Mouse (Mus musculus): ENCODE results near the gene Agbl4. TPM values are rescaled to one million over a fixed set of nuclear protein-coding genes. Genes with fewer than 3 reads are reported as not detected.

Gene Agbl4
- polyA plus RNA-seq, 1 experiment from 2014 or later, result 0.30 TPM

DNA sequence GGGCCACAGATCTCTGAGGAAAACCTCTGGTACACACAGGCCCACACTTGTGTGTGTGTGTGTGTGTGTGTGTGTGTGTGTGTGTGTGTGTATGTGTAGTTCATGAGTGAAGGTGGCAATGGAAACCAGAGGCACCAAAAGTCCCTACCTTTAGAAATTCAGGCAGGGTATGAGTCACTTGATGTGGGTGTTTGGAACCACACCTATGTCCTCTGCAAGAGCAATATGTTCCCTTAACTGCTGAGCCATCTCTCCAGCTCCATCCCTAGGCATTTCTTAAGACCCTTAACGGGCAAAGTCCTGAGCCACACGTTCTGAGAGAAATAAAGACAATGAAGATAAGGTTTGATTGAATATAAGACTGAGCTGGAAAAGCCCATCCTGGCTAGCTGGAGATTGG, 1147.2 kb downstream of the Agbl4 start:
- Histone ChIP-seq H3K27me3 (ENCODE audit: control insufficient read depth, insufficient read depth, low read length) (no peaks in the 10 kb centered on the region), H3K27ac (ENCODE audit: low read depth, low read length) (no peak overlapping the region), H3K4me2 (replicated peaks; ENCODE audit: low read depth, low read length) (no peak overlapping the region), H3K4me3 (ENCODE audit: low read length) (no peak overlapping the region), H3K9ac (ENCODE audit: low read depth, low read length) (no peak overlapping the region), H3K9me3 (ENCODE audit: control insufficient read depth, low read length) (no peaks in the 10 kb centered on the region), H3K36me3 (ENCODE audit: control insufficient read depth, insufficient read depth, low read length) (no peaks in the 10 kb centered on the region), H3K4me1 (ENCODE audit: control insufficient read depth, insufficient read depth, low read length) (no peaks in the 10 kb centered on the region)
- no peak for ATAC-seq (ENCODE audit: low FRiP score, low TSS enrichment)
- 89% methylated on average over 2 of the region's 2 CpGs for WGBS

DNA sequence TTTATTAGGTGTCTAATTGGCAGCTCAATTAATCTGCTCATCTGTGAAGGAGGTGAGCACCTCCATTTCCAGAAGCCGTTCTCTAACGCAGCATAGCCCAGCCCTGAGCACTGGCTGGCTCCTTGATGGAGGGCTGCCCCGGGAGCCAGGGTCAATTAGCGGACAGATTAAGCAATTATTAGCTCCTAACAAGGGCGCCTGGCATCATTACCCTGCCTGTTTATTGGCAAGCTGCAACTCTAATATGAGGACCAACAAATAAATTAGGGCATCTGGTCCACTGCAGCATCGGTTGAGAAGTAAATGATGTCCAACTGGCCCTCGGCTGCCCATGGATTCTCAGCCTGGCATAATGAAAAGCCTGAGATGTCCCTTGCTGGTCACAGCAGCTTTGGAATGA, 1148.5 kb downstream of the Agbl4 start:
- Histone ChIP-seq H3K9me3 (ENCODE audit: control insufficient read depth, low read length) (no peaks in the 10 kb centered on the region), H3K27ac (ENCODE audit: low read depth, low read length) (no peak overlapping the region), H3K4me2 (replicated peaks; ENCODE audit: low read depth, low read length) (no peak overlapping the region), H3K27me3 (ENCODE audit: control insufficient read depth, insufficient read depth, low read length) (no peaks in the 10 kb centered on the region), H3K36me3 (ENCODE audit: control insufficient read depth, insufficient read depth, low read length) (no peaks in the 10 kb centered on the region), H3K4me3 (ENCODE audit: low read length) (no peak overlapping the region), H3K4me1 (ENCODE audit: control insufficient read depth, insufficient read depth, low read length) (no peaks in the 10 kb centered on the region), H3K9ac (ENCODE audit: low read depth, low read length) (no peak overlapping the region)
- WGBS, result 74% methylated on average over 7 of the region's 7 CpGs
- ATAC-seq (ENCODE audit: low FRiP score, low TSS enrichment), result no peak

DNA sequence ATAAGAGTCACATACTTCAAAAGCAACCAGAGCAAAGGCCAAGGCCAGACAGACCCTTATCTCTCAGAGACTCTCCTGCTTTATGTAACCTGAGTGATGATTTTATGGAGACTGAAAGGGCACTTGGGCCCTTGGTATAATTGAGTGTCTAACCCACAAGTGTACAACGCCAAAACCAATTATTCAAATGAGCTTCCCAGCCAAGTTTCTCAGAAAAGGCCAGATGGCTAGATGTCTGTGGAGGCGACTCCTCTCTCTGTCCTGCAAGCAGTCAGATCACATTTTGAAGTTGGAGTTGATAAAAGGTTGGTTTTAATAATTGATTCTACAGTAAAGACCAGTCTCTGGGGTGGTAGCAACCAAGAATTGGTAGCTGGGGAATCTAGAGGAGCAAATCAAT, 1158.0 kb downstream of the Agbl4 start:
- Histone ChIP-seq H3K9me3 (ENCODE audit: control insufficient read depth, low read length) (no peaks in the 10 kb centered on the region), H3K27ac (ENCODE audit: low read depth, low read length) (no peak overlapping the region), H3K27me3 (ENCODE audit: control insufficient read depth, insufficient read depth, low read length) (no peaks in the 10 kb centered on the region), H3K4me3 (ENCODE audit: low read length) (no peak overlapping the region), H3K36me3 (ENCODE audit: control insufficient read depth, insufficient read depth, low read length) (no peaks in the 10 kb centered on the region), H3K9ac (ENCODE audit: low read depth, low read length) (no peak overlapping the region), H3K4me2 (replicated peaks; ENCODE audit: low read depth, low read length) (no peak overlapping the region), H3K4me1 (ENCODE audit: control insufficient read depth, insufficient read depth, low read length) (no peaks in the 10 kb centered on the region)
- 65% methylated on average over 2 of the region's 2 CpGs for WGBS
- ATAC-seq (ENCODE audit: low FRiP score, low TSS enrichment), result no peak

DNA sequence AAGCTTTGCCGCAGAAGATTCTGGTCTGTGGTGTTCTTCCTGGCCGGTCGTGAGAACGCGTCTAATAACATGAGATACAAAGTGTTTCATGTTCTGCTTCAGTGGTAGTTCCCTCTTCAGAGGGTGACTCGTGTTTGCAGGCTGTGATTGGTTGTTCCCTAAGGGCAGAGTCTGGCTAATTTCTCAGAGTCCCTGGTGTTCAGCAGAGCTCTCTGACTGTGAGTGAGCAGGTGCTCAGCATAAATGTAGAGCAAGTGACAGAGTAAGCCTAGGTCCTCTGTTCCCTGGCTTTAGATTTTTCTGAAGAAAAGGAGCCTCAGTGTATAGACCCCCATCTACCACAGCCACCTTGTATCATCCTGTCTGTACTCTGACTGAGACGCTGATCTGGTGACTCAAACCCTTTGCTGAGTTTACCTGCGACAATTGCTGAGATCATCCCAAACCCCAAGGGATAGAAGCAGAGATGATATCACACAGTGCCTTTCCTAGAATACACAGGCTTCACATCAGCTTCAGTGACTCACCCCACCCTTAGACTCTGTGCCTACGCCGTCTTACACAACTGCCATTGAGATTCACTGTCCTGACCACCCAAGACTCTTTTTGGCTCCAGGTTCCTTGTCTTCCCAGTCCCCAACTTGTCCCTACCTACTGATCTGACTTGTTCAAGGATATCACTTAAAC, 1179.8 kb downstream of the Agbl4 start:
- Histone ChIP-seq H3K4me2 (replicated peaks; ENCODE audit: low read depth, low read length) (no peak overlapping the region), H3K9me3 (ENCODE audit: control insufficient read depth, low read length) (no peaks in the 10 kb centered on the region), H3K27me3 (ENCODE audit: control insufficient read depth, insufficient read depth, low read length) (no peaks in the 10 kb centered on the region), H3K27ac (ENCODE audit: low read depth, low read length) (no peak overlapping the region), H3K36me3 (ENCODE audit: control insufficient read depth, insufficient read depth, low read length) (no peaks in the 10 kb centered on the region), H3K9ac (ENCODE audit: low read depth, low read length) (no peak overlapping the region), H3K4me1 (ENCODE audit: control insufficient read depth, insufficient read depth, low read length) (no peaks in the 10 kb centered on the region), H3K4me3 (ENCODE audit: low read length) (no peak overlapping the region)
- WGBS, result 83% methylated on average over 10 of the region's 10 CpGs
- ATAC-seq (ENCODE audit: low FRiP score, low TSS enrichment), result no peak; the same call in 1 of the 2 replicates

DNA sequence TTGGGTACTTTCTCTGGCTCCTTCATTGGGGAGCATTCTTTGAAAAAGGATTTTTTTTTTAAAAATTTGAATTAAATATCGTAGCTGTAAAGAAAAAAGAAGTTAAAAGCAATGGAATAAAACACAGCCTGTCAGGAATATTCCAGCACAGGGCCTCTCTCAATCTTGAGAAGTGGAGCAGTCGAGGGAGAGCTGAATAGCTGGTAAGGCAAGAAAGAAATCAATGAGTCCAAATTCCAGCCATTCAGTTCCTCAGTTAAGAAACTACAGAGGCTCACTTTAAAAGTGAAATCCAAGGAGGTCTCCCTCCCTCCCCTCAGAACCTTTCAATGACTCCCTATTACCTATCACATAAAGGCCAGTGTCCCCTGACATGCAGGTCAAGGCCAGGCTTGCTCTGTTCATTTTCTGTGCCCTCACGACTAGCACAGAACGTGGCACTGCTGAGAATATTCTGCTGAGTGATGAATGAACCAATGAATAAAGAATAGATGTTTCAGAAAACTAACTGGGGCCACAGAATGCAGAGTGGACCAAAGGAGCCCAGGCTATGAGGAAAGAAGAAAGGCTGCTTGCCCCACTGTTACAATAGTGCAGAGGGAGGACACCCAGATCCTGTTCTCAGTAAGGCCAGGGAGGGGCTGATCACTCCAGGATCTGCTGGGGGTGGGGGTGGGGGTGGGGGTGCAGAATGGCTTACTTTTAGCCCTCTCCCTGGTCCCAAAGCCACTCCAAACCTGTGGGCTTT, 1181.8 kb downstream of the Agbl4 start:
- Histone ChIP-seq H3K27ac (ENCODE audit: low read depth, low read length) (no peak overlapping the region), H3K36me3 (ENCODE audit: control insufficient read depth, insufficient read depth, low read length) (no peaks in the 10 kb centered on the region), H3K4me3 (ENCODE audit: low read length) (no peak overlapping the region), H3K27me3 (ENCODE audit: control insufficient read depth, insufficient read depth, low read length) (no peaks in the 10 kb centered on the region), H3K4me2 (replicated peaks; ENCODE audit: low read depth, low read length) (no peak overlapping the region), H3K9ac (ENCODE audit: low read depth, low read length) (no peak overlapping the region), H3K9me3 (ENCODE audit: control insufficient read depth, low read length) (no peaks in the 10 kb centered on the region), H3K4me1 (ENCODE audit: control insufficient read depth, insufficient read depth, low read length) (no peaks in the 10 kb centered on the region; the same call in 1 of the 2 replicates)
- 50% methylated on average over 4 of the region's 4 CpGs for WGBS
- ATAC-seq (ENCODE audit: low FRiP score, low TSS enrichment), result no peak

DNA sequence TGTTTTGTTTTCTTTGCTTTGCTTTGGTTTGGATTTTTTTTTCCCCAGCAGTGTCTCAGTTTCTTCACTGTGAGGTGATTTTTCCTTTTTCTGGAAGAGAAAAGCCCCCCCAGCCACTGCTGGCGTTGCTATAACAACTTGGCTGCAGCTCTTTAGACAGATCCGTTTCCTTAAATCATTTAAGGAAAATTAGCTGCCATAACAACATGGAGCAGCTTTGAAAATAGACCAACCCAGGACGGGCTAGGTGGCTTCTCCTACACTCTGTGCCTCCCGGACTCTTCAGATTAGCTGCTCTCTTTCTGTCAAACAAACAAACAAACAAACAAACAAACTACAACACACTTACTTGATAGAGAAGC, 1182.4 kb downstream of the Agbl4 start:
- H3K9me3 ChIP-seq (ENCODE audit: control insufficient read depth, low read length), result no peaks in the 10 kb centered on the region
- no peak overlapping the region for H3K27ac ChIP-seq (ENCODE audit: low read depth, low read length)
- no peaks in the 10 kb centered on the region for H3K27me3 ChIP-seq (ENCODE audit: control insufficient read depth, insufficient read depth, low read length)
- H3K36me3 ChIP-seq (ENCODE audit: control insufficient read depth, insufficient read depth, low read length), result no peaks in the 10 kb centered on the region
- H3K4me2 ChIP-seq (replicated peaks; ENCODE audit: low read depth, low read length), result no peak overlapping the region
- no peak overlapping the region for H3K4me3 ChIP-seq (ENCODE audit: low read length)
- 31% methylated on average over 4 of the region's 4 CpGs for WGBS
- H3K9ac ChIP-seq (ENCODE audit: low read depth, low read length), result no peak overlapping the region
- H3K4me1 ChIP-seq (ENCODE audit: control insufficient read depth, insufficient read depth, low read length), result no peaks in the 10 kb centered on the region; the same call in 1 of the 2 replicates
- no peak for ATAC-seq (ENCODE audit: low FRiP score, low TSS enrichment)

DNA sequence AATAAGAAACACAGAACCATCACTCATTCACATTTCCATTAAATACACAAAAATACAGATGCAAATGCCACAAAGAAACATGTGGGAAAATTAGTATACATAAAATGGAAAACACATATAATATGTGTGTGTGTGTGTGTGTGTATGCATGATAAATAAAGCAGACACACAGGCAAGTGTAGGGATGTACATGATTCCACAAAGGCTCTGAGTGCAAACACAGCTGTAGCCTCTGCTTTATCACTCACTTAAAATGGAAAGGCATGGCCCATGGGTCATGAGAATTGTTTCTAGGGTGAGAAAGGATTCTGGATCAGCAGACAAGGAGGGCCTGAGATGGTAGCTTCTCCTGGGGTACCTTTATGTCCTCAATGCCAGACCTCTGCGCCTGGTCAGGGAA, 1182.8 kb downstream of the Agbl4 start:
- Histone ChIP-seq H3K9me3 (ENCODE audit: control insufficient read depth, low read length) (no peaks in the 10 kb centered on the region), H3K27ac (ENCODE audit: low read depth, low read length) (no peak overlapping the region), H3K36me3 (ENCODE audit: control insufficient read depth, insufficient read depth, low read length) (no peaks in the 10 kb centered on the region), H3K4me3 (ENCODE audit: low read length) (no peak overlapping the region), H3K27me3 (ENCODE audit: control insufficient read depth, insufficient read depth, low read length) (no peaks in the 10 kb centered on the region), H3K4me2 (replicated peaks; ENCODE audit: low read depth, low read length) (no peak overlapping the region), H3K4me1 (ENCODE audit: control insufficient read depth, insufficient read depth, low read length) (no peaks in the 10 kb centered on the region; the same call in 1 of the 2 replicates), H3K9ac (ENCODE audit: low read depth, low read length) (no peak overlapping the region)
- no peak for ATAC-seq (ENCODE audit: low FRiP score, low TSS enrichment)
- 85% methylated on average over 1 of the region's 1 CpGs for WGBS

DNA sequence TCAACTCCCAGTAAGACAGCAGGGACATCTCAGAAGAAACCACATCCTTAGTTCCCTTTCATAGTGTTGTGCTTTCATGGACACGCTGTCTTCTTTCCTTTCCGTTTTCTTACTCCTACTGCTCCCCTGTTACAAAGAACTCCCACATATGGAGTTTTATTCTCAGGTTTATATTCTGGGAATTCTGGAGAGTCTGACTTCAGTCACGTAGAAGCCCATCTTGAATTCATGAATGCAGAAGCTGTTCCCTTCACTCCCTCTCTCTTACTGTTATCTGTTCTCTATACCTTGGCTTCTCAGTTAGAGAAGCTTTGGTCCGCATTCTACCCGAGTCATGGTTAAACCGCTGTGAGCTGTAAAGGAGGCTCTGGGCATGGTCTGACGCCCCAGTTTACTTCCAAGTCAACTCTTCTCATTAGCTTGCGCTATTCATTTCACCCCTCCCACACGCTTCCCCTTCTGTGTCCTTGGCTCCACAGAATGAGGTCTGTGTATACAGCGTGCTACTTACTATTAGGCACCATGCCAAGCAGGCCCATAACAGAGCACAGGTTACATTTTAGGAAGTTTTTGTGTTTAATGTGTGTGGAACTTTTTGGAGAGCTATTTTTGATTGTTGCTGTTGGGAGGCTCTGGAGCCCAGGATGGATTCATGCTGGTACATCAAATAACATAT, 1186.2 kb downstream of the Agbl4 start:
- Histone ChIP-seq H3K9me3 (ENCODE audit: control insufficient read depth, low read length) (no peaks in the 10 kb centered on the region), H3K27ac (ENCODE audit: low read depth, low read length) (no peak overlapping the region), H3K4me2 (replicated peaks; ENCODE audit: low read depth, low read length) (no peak overlapping the region), H3K27me3 (ENCODE audit: control insufficient read depth, insufficient read depth, low read length) (no peaks in the 10 kb centered on the region), H3K4me1 (ENCODE audit: control insufficient read depth, insufficient read depth, low read length) (no peaks in the 10 kb centered on the region; the same call in 1 of the 2 replicates), H3K4me3 (ENCODE audit: low read length) (no peak overlapping the region), H3K36me3 (ENCODE audit: control insufficient read depth, insufficient read depth, low read length) (no peaks in the 10 kb centered on the region), H3K9ac (ENCODE audit: low read depth, low read length) (no peak overlapping the region)
- ATAC-seq (ENCODE audit: low FRiP score, low TSS enrichment), result peak; percentile 78
- WGBS, result 46% methylated on average over 10 of the region's 10 CpGs

DNA sequence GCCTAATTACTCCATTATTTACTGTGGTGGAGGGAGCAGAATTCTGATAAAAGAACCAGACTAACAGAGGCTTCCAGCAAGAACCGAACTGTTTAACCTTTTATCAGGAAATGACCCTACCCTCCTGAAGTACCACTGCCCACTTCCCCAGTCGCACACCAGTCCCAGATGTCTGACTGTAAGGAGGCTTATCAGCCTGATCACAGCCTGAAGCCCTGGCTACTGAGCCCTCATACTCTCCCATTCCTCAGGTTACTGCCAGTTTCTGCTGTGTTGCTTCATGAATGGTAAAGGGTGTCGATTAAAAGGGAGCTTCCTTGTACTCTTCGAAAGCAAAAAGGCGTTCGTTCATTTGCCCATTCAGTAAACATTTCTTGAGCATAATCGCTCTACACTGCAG, 1186.8 kb downstream of the Agbl4 start:
- ATAC-seq (ENCODE audit: low FRiP score, low TSS enrichment), result 0 out of 2 replicates have a peak, but pooled peaks have one; percentile 26
- Histone ChIP-seq H3K27ac (ENCODE audit: low read depth, low read length) (no peak overlapping the region), H3K9me3 (ENCODE audit: control insufficient read depth, low read length) (no peaks in the 10 kb centered on the region), H3K9ac (ENCODE audit: low read depth, low read length) (no peak overlapping the region), H3K27me3 (ENCODE audit: control insufficient read depth, insufficient read depth, low read length) (no peaks in the 10 kb centered on the region), H3K36me3 (ENCODE audit: control insufficient read depth, insufficient read depth, low read length) (no peaks in the 10 kb centered on the region), H3K4me1 (ENCODE audit: control insufficient read depth, insufficient read depth, low read length) (no peaks in the 10 kb centered on the region; the same call in 1 of the 2 replicates), H3K4me2 (replicated peaks; ENCODE audit: low read depth, low read length) (no peak overlapping the region), H3K4me3 (ENCODE audit: low read length) (no peak overlapping the region)
- WGBS, result 73% methylated on average over 7 of the region's 7 CpGs

Data from kidney, embryonic 14.5 days (tissue).